Mouse (Mus musculus): ENCODE data around the gene Pik3r2. TPM values are rescaled to one million over a fixed set of nuclear protein-coding genes. Genes with fewer than 3 reads are reported as not detected.
A peak's percentile ranks its signal among the peaks of the same experiment; 100 is the strongest.

The Pik3r2 gene
- polyA plus RNA-seq, 1 experiment from 2014 or later: 69.2 TPM

- no peaks in the 10 kb centered on the region for H3K36me3 ChIP-seq (replicated peaks)
- peak; percentile 93 for DNase-seq (ENCODE audit: extremely low spot score, low spot score)
- H3K9me3 ChIP-seq: no peaks in the 10 kb centered on the region
- peak overlapping the region; percentile 88 for H3K27ac ChIP-seq
- H3K4me3 ChIP-seq: peak overlapping the region; percentile 70
- H3K4me1 ChIP-seq: peaks cover 70% of the 10 kb centered on the region
- peaks cover 83% of the 10 kb centered on the region for H3K27me3 ChIP-seq (ENCODE audit: poor library complexity, severe bottlenecking)
- under 1% methylated on average over 56 of the region's 57 CpGs for WGBS
These were observed 20.9 kb upstream of the Pik3r2 start for GRCm38 (mm10) chr8:70797081-70798070.

GRCm38 (mm10) chr8:70796403-70797080, 20.0 kb upstream of the Pik3r2 start:
- no peaks in the 10 kb centered on the region for H3K9me3 ChIP-seq
- no peak for DNase-seq (ENCODE audit: extremely low spot score, low spot score)
- H3K36me3 ChIP-seq (replicated peaks): no peaks in the 10 kb centered on the region
- H3K27ac ChIP-seq: peak overlapping the region; percentile 88
- 1% methylated on average over 54 of the region's 54 CpGs for WGBS
- peaks cover 76% of the 10 kb centered on the region for H3K4me1 ChIP-seq
- peaks cover 75% of the 10 kb centered on the region for H3K27me3 ChIP-seq (ENCODE audit: poor library complexity, severe bottlenecking)
- peak overlapping the region; percentile 70 for H3K4me3 ChIP-seq

- 85% methylated on average over 2 of the region's 2 CpGs for WGBS
- Histone ChIP-seq H3K27me3 (ENCODE audit: poor library complexity, severe bottlenecking) (peaks cover 71% of the 10 kb centered on the region), H3K36me3 (replicated peaks) (no peaks in the 10 kb centered on the region), H3K4me1 (peaks cover 77% of the 10 kb centered on the region), H3K27ac (no peak overlapping the region), H3K4me3 (no peak overlapping the region), H3K9me3 (no peaks in the 10 kb centered on the region)
- no peak for DNase-seq (ENCODE audit: extremely low spot score, low spot score)
These were observed 18.9 kb upstream of the Pik3r2 start for GRCm38 (mm10) chr8:70795370-70795769.

GRCm38 (mm10) chr8:70794215-70794614, 17.7 kb upstream of the Pik3r2 start:
- no peak for DNase-seq (ENCODE audit: extremely low spot score, low spot score)
- WGBS: 92% methylated on average over 2 of the region's 2 CpGs
- Histone ChIP-seq H3K27ac (peak overlapping the region; percentile 92; the same call in 1 of the 2 replicates), H3K9me3 (no peaks in the 10 kb centered on the region), H3K27me3 (ENCODE audit: poor library complexity, severe bottlenecking) (peaks cover 71% of the 10 kb centered on the region), H3K36me3 (replicated peaks) (peaks cover 7% of the 10 kb centered on the region), H3K4me3 (0 out of 2 replicates have a peak overlapping the region, but pooled peaks have one; percentile 14), H3K4me1 (peaks cover 86% of the 10 kb centered on the region)

- WGBS: under 1% methylated on average over 20 of the region's 20 CpGs
- peak overlapping the region; percentile 92 for H3K27ac ChIP-seq
- H3K4me3 ChIP-seq: peak overlapping the region; percentile 66
- H3K9me3 ChIP-seq: no peaks in the 10 kb centered on the region
- peaks cover 23% of the 10 kb centered on the region for H3K36me3 ChIP-seq (replicated peaks)
- H3K4me1 ChIP-seq: peaks cover 92% of the 10 kb centered on the region
- peaks cover 71% of the 10 kb centered on the region for H3K27me3 ChIP-seq (ENCODE audit: poor library complexity, severe bottlenecking)
- DNase-seq (ENCODE audit: extremely low spot score, low spot score): peak; percentile 87
These were observed 16.2 kb upstream of the Pik3r2 start for GRCm38 (mm10) chr8:70792700-70793099.

GRCm38 (mm10) chr8:70791975-70792691, 15.6 kb upstream of the Pik3r2 start:
- 5% methylated on average over 58 of the region's 58 CpGs for WGBS
- peaks cover 74% of the 10 kb centered on the region for H3K27me3 ChIP-seq (ENCODE audit: poor library complexity, severe bottlenecking)
- no peaks in the 10 kb centered on the region for H3K9me3 ChIP-seq
- H3K4me1 ChIP-seq: peaks cover 91% of the 10 kb centered on the region
- peak; percentile 97 for DNase-seq (ENCODE audit: extremely low spot score, low spot score)
- H3K36me3 ChIP-seq (replicated peaks): peaks cover 28% of the 10 kb centered on the region
- peak overlapping the region; percentile 92 for H3K27ac ChIP-seq
- peak overlapping the region; percentile 66 for H3K4me3 ChIP-seq

GRCm38 (mm10) chr8:70791294-70791701, 14.8 kb upstream of the Pik3r2 start:
- no peak for DNase-seq (ENCODE audit: extremely low spot score, low spot score)
- Histone ChIP-seq H3K4me1 (peaks cover 83% of the 10 kb centered on the region), H3K4me3 (peak overlapping the region; percentile 66), H3K27me3 (ENCODE audit: poor library complexity, severe bottlenecking) (peaks cover 79% of the 10 kb centered on the region), H3K27ac (peak overlapping the region; percentile 92; the same call in 1 of the 2 replicates), H3K9me3 (no peaks in the 10 kb centered on the region), H3K36me3 (replicated peaks) (peaks cover 37% of the 10 kb centered on the region)
- WGBS: 80% methylated on average over 7 of the region's 7 CpGs

GRCm38 (mm10) chr8:70790846-70791245, 14.3 kb upstream of the Pik3r2 start:
- peaks cover 83% of the 10 kb centered on the region for H3K4me1 ChIP-seq
- peaks cover 76% of the 10 kb centered on the region for H3K27me3 ChIP-seq (ENCODE audit: poor library complexity, severe bottlenecking)
- H3K4me3 ChIP-seq: peak overlapping the region; percentile 66
- peaks cover 41% of the 10 kb centered on the region for H3K36me3 ChIP-seq (replicated peaks)
- peak overlapping the region; percentile 92; the same call in 1 of the 2 replicates for H3K27ac ChIP-seq
- no peaks in the 10 kb centered on the region for H3K9me3 ChIP-seq
- DNase-seq (ENCODE audit: extremely low spot score, low spot score): no peak
- WGBS: 77% methylated on average over 8 of the region's 8 CpGs

GRCm38 (mm10) chr8:70789046-70789445, 12.5 kb upstream of the Pik3r2 start:
- peak overlapping the region; percentile 48 for H3K27ac ChIP-seq
- DNase-seq (ENCODE audit: extremely low spot score, low spot score): no peak
- peak overlapping the region; percentile 36; the same call in 1 of the 2 replicates for H3K4me3 ChIP-seq
- H3K4me1 ChIP-seq: peaks cover 72% of the 10 kb centered on the region
- 73% methylated on average over 10 of the region's 10 CpGs for WGBS
- H3K9me3 ChIP-seq: no peaks in the 10 kb centered on the region
- H3K27me3 ChIP-seq (ENCODE audit: poor library complexity, severe bottlenecking): peaks cover 60% of the 10 kb centered on the region
- peaks cover 59% of the 10 kb centered on the region for H3K36me3 ChIP-seq (replicated peaks)

- Histone ChIP-seq H3K36me3 (replicated peaks) (peaks cover 69% of the 10 kb centered on the region), H3K4me3 (peak overlapping the region; percentile 36), H3K4me1 (peaks cover 63% of the 10 kb centered on the region), H3K9me3 (no peaks in the 10 kb centered on the region), H3K27ac (peak overlapping the region; percentile 49; the same call in 1 of the 2 replicates), H3K27me3 (ENCODE audit: poor library complexity, severe bottlenecking) (peaks cover 51% of the 10 kb centered on the region)
- peak; percentile 75 for DNase-seq (ENCODE audit: extremely low spot score, low spot score)
- 11% methylated on average over 30 of the region's 30 CpGs for WGBS
These were observed 11.6 kb upstream of the Pik3r2 start for GRCm38 (mm10) chr8:70787941-70788667.

GRCm38 (mm10) chr8:70787051-70787445, 10.5 kb upstream of the Pik3r2 start:
- peaks cover 79% of the 10 kb centered on the region for H3K36me3 ChIP-seq (replicated peaks)
- WGBS: 91% methylated on average over 3 of the region's 3 CpGs
- peaks cover 50% of the 10 kb centered on the region for H3K27me3 ChIP-seq (ENCODE audit: poor library complexity, severe bottlenecking)

More at GRCm38 (mm10) chr8:70787051-70787445, 10.5 kb upstream of the Pik3r2 start:
- H3K4me3 ChIP-seq: no peak overlapping the region
- H3K27ac ChIP-seq: no peak overlapping the region
- peaks cover 52% of the 10 kb centered on the region for H3K4me1 ChIP-seq
- no peak for DNase-seq (ENCODE audit: extremely low spot score, low spot score)
- no peaks in the 10 kb centered on the region for H3K9me3 ChIP-seq
